Mouse (Mus musculus): ENCODE results near the gene Mfsd6l.

DNA sequence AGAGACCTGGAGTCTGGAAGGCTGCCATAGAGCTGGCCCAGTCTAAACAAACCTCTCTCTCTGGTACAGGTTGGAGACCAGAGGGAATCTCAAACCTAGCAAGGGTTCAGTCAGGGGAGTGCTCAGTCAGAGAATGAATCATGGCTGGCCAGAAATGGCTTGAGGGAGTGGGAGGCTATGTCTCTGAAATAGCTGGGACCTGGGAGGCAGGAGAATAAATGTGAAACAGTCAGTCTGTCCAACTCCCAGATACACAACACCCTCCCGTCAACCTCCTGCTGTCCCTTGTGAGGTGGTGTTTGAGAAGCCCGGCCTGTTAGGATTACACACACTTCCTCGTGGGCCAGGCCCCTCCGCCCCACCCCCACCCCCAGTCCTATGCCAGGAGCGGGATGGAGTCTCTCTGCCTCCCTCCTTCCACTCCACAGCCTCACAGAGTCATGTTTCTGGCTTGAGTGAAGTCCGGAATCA is 44.6 kb downstream of the Mfsd6l start:
- TF ChIP-seq CTCF (IDR thresholded peaks at IDR 0.05; ENCODE audit: extremely low read depth, insufficient read length, insufficient replicate concordance, low read depth, low read length) (no peak), POLR2A (IDR thresholded peaks at IDR 0.05; ENCODE audit: low read depth, low read length) (no peak)
